Mouse (Mus musculus): ENCODE measurements at regions not wholly inside any gene's neighbourhood (a gene's known extent, or its start where the extent isn't known, plus 50 kb on each side); places are given as distances from the start of the nearest gene placed in this dataset.

- intact Hi-C loops (cut with DNase I), result no loop called here
Measured at GRCm38 (mm10) chr8:32958331-32958730, 470.2 kb upstream of the 5930422O12Rik start.

GRCm38 (mm10) chr8:32958855-32959254 lies 469.7 kb upstream of the 5930422O12Rik start:
- DNase-seq (ENCODE audit: low spot score in 2 of 2), result no peak
- intact Hi-C loops (cut with DNase I), result no loop called here

More at GRCm38 (mm10) chr8:32958331-32958730, 470.2 kb upstream of the 5930422O12Rik start:
- no peak for DNase-seq (ENCODE audit: low spot score in 2 of 2)

DNA sequence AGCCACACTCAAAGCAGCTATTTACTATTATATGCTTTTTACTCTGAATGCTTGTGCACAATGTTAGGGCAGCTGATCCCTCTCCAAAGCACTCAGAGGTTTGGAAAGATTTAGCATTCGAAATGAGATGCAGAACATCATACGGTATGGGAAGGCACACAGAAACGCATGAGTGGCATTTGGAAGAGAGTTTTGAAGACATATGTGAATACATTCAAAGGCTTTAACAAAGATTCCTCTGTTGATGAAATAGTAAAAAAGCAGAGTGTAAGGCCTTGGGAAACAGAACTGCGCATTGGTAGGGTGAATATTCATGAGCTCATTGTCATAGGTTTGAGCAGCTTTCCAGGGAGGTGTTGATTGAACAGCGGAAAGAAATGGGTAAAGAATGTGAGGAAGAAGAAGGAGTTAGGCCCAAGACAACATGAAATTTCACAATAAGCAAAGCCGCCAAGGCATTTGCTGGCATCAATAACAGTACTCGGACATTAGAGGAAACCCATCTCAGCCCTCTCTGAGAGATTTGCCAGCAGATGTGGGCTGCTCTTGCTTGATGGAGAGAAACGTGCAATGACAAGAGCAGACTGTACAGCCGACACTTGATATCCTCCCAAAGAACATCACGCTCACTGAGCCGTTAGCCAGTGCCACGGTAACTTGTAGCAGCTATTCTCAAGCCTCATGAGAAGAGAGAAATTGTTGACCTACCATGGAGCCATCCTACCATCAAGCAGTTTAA lies 469.0 kb upstream of the 5930422O12Rik start:
- intact Hi-C loops (cut with DNase I), result no loop called here
- no peak for DNase-seq (ENCODE audit: low spot score in 2 of 2)

- DNase-seq (ENCODE audit: low spot score in 2 of 2), result peak; percentile 13
- intact Hi-C loops (cut with DNase I), result no loop called here
Measured at GRCm38 (mm10) chr8:32990216-32990615, 438.3 kb upstream of the 5930422O12Rik start.

- intact Hi-C loops (cut with DNase I), result no loop called here
- DNase-seq (ENCODE audit: low spot score in 2 of 2), result no peak
Measured at GRCm38 (mm10) chr8:33003967-33004564, 424.4 kb upstream of the 5930422O12Rik start.

GRCm38 (mm10) chr8:33004570-33004969 lies 423.9 kb upstream of the 5930422O12Rik start:
- intact Hi-C loops (cut with DNase I), result no loop called here
- no peak for DNase-seq (ENCODE audit: low spot score in 2 of 2)

DNA sequence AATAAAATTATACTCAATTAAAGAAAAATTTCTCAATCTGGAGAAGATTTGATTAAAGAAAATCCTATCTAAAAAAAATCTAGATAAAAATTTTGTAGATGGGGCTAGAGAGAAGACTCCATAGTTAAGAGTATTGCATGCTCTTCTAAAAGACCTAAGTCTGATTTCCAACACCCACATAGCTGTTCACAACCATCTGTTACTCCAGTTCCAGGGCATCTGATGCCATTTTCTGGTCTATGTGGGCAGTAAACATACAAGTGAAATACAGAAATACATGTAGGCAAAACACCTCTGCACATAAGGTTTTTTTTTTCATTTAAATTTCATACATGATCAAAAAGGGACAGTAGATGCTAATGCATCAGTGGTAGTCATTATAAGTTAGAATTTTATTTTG lies 418.4 kb upstream of the 5930422O12Rik start:
- no peak for DNase-seq (ENCODE audit: low spot score in 2 of 2)
- intact Hi-C loops (cut with DNase I), result no loop called here

DNA sequence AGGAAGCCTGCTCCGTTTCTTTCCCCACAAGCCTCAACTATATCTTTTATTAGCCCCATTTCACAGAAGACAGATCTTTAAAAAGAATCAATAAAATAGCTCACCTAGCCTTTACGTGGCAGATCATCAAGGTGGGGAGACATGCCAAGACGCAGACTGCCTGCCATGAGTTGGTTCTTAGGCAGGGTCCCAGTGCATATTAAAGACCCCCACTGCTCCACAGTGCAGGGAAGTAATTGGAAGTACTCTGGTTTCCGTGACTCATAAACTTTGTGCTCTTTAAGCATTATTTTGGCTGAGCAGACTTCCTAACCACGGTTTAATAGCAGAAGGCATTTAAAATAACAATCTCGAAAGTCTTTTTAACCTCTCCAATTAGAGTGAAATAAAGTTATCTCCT lies 415.7 kb upstream of the 5930422O12Rik start:
- intact Hi-C loops (cut with DNase I), result no loop called here

GRCm38 (mm10) chr8:33015861-33016260 lies 412.6 kb upstream of the 5930422O12Rik start:
- intact Hi-C loops (cut with DNase I), result loop anchor here (5.0 kb wide), 1 partner anchor 166 kb away; no protein-coding TSS in a partner anchor
- DNase-seq (ENCODE audit: low spot score in 2 of 2), result no peak

More for the DNA sequence above, 415.7 kb upstream of the 5930422O12Rik start:
- DNase-seq (ENCODE audit: low spot score in 2 of 2), result no peak

DNA sequence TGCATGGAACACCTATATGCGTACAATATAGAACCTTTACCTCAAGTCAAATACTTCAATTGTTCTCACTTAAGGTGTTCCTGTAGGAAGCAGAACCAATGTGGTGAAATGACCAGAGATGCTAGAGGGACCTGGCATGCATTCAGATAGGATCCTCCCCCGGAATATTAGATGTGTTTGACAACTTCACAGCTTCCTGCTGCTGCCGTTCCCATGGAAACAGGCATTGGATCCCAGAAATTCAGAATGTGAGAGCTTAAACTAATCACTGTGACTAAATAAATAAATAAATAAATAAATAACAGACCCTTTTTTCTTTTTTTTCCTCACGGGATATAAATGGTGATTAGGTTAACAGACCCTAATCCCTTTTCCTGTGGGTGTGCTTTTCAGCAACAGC lies 401.5 kb upstream of the 5930422O12Rik start:
- intact Hi-C loops (cut with DNase I), result no loop called here
- no peak for DNase-seq (ENCODE audit: low spot score in 2 of 2)

GRCm38 (mm10) chr8:33029453-33029852 lies 399.1 kb upstream of the 5930422O12Rik start:
- no peak for DNase-seq (ENCODE audit: low spot score in 2 of 2)
- intact Hi-C loops (cut with DNase I), result no loop called here

DNA sequence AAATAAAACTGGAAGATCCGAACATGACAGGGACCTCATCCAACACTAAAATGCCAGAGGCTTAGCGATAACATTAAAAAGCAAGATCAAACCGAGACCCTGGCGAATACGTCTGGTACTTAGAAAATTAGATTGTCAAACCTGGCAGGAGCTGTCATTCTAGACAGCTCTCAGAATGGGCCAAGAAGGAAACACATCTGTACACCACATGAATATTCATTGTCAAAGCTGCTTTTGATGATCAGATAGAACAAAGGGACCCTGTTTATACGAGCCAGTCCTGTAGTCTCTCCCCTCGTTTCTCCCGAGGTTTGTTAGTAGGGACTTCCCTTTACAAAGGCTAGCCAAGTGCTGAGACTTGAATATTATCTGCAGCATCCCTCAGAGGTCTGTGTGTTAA lies 376.5 kb upstream of the 5930422O12Rik start:
- DNase-seq (ENCODE audit: low spot score in 2 of 2), result no peak
- intact Hi-C loops (cut with DNase I), result no loop called here

- intact Hi-C loops (cut with DNase I), result no loop called here
- DNase-seq (ENCODE audit: low spot score in 2 of 2), result no peak
Measured at GRCm38 (mm10) chr8:33065566-33065965, 362.9 kb upstream of the 5930422O12Rik start.

DNA sequence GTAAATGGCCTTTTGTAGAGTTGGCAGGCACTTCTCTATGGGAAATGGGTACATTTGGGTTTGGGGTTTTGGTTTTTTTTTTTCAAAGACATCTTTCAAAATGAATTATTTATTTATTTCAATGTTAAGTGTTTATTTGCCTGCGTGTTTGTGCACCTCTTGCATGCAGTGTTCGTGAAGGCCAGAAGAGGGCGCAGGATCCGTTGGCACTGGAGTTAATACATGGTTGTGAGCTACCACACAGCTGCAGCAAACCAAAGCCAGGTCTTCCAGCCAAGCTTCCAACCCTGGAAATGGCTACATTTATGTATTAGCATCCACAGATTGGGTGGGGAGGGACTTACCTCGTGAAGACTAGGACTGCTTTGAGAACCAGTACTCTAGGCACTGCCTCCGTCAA lies 362.3 kb upstream of the 5930422O12Rik start:
- no peak for DNase-seq (ENCODE audit: low spot score in 2 of 2)
- intact Hi-C loops (cut with DNase I), result no loop called here

- DNase-seq (ENCODE audit: low spot score in 2 of 2), result no peak
- intact Hi-C loops (cut with DNase I), result no loop called here
Measured at GRCm38 (mm10) chr8:33067453-33068039, 361.0 kb upstream of the 5930422O12Rik start.

- intact Hi-C loops (cut with DNase I), result no loop called here
- no peak for DNase-seq (ENCODE audit: low spot score in 2 of 2)
Measured at GRCm38 (mm10) chr8:33068468-33068867, 360.0 kb upstream of the 5930422O12Rik start.

- intact Hi-C loops (cut with DNase I), result no loop called here
Measured at GRCm38 (mm10) chr8:33075186-33075585, 353.3 kb upstream of the 5930422O12Rik start.

DNA sequence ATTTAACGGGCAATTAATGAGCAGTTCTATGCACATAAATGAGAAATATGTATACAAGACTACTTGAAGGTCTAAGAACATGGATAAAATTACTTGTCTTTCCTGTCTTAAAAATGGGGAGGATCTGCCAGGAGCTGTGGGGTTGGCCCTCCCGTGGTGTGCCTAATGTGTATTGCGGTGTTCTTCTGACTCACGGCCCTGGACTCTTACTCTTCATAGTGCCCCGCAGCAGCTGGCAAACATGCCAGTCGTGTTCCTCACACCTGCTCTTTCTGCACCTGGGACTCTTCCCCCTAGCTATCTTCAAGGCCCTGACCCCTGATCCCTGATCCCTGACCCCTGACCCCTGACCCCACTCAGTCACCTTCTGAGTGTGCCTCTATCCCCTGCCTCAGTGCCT lies 352.3 kb upstream of the 5930422O12Rik start:
- DNase-seq (ENCODE audit: low spot score in 2 of 2), result no peak
- intact Hi-C loops (cut with DNase I), result no loop called here

More at GRCm38 (mm10) chr8:33075186-33075585, 353.3 kb upstream of the 5930422O12Rik start:
- no peak for DNase-seq (ENCODE audit: low spot score in 2 of 2)

DNA sequence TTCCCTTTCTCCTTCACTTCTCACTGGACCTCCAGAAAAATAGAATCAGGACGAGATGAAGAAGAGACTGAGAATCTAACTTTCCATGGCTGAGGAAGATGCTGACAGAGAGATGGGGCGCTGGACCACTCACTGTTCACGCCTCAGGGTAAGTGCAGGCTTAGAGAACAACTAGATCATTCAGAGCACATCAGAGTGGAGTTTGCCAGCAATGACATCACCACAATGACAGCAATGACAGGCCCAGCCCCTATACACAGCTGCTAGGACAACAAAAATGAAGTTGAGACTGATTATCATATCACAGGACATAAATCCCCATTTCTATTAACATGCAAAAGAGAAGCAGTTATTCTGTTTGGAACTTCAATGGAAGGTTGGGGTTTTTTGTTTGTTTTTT lies 350.4 kb upstream of the 5930422O12Rik start:
- no peak for DNase-seq (ENCODE audit: low spot score in 2 of 2)
- intact Hi-C loops (cut with DNase I), result no loop called here

DNA sequence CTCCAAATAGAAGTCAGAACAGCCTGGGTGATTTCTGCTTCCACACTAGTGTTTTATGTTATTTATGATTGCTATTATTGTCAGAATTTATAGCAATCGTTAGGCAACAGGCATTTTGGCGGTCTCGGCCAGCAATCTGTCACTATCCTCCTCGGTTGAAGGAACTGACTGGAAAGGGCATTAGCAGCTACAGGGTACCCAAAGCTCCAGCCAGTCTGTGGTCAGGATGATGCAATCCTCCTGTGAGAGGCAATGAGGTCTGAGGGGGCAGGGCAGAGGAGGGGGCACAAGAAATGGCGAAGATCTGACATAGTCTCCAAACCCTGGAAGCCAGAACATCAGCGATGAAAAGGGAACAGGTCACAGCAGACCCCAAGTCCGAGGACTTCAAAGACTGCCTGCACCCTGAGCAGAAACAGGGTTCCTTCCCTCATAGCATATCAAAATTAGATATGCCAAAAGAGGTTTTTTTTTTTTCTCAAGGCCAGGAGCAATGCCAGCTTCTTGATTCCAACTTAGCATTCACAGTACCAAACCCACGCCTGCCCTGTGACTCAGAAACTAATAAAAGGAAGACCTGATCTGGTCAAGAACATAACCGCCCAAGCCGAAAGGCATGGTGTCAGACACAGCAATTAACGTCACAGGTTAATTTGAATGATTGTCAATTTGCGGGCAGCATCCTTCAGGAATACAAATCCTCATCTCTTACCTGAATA lies 348.5 kb upstream of the 5930422O12Rik start:
- intact Hi-C loops (cut with DNase I), result no loop called here

More for the DNA sequence above, 348.5 kb upstream of the 5930422O12Rik start:
- no peak for DNase-seq (ENCODE audit: low spot score in 2 of 2)
